Mouse (Mus musculus): Measurements from ENCODE around the gene Dscam. TPM values are rescaled to one million over a fixed set of nuclear protein-coding genes. Genes with fewer than 3 reads are reported as not detected.

Dscam gene
- polyA plus RNA-seq, 1 experiment from 2014 or later, result 0.05 TPM

DNA sequence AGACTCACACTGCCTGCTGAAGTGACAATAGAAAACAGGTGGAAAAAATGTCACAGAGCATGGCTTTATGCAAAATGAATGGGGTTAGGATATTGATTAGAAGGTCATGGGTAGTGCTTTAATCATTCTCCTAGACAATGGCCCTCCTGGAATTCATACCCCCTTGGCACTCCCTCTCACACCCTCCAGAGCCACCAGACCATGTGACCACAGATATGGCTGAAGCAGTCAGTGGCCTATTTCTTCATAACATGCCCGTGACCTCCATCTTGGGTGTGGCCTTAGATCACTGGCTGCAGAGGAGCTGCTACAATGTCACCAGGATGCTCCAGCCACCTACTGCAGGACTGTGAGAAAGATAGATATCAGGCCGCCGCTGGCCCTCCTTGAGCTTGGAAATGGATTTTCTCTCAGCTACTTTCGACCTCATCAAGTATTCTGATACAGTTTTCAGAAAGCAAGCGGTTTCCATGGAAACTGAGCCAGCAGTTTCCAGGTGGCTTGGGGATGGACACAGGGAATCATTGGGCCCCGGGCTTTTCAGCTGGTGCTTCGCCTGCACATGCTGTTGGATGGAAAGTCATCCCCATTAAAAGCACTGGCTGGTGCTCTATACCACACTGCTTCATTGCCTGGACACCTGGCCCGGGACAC, 445.4 kb downstream of the Dscam start:
- DNase-seq (ENCODE audit: low spot score), result no peak

DNA sequence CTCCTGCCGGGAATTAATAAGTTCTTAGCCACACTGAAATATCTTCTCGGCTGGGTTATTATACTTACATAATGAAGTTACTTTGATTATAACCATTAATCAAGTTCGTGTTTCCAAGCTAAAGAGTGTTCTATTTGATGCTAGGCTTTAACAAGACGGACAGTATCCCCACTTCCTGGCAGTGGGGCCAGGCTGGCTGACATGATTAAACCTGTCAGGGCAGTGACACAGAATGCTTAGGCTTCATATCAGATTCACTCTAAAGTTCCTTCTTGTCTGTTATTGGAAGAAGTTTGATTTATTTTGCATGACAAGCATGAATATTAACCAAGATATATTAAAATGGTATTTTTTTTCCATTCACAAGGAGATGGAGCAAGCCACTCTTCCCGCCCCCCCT, 446.0 kb downstream of the Dscam start:
- DNase-seq (ENCODE audit: low spot score), result no peak

DNA sequence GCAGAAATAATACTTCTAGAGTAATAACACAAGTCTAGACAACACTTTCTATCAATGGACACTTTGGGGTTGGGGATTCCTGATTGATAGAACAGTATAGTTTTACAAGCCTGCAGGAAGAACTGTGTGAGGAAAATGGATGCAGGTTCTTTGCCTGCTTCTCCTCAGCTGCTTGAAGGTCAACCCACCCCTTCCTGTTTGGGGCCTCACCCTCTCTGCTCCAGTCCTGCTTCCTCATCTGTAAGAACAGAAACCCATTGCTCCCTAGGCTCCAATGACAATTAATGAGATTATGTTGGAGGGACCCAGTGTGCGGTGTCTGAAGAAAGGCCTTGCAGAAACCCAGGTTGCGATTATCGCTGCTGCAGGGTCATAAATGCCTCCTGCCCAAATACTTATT, 446.4 kb downstream of the Dscam start:
- DNase-seq (ENCODE audit: low spot score), result no peak

DNA sequence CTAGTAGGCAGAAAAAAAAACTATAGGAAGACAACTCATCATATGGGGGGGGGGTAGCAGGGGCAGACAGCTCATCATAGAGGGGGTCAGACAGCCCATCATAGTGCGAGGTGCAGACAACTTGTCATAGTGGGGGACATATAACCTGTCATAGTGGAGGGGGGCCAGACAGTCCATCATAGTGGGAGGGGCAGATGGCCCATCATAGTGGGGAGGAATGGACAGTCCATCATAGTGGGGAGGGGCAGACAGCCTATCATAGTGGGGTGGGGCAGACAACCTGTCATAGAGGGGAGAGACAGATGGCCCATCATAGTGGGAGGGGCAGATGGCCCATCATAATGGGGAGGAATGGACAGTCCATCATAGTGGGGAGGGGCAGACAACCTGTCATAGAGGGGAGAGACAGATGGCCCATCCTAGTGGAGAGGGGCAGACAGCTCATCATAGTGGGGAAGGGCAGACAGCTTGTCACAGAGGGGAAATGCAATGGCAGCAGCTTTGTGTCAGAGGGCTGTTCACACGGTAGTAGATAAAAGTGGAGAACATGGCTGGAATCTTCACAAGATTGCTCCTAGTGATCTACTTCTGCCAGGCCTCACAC, 447.4 kb downstream of the Dscam start:
- DNase-seq (ENCODE audit: low spot score), result no peak

DNA sequence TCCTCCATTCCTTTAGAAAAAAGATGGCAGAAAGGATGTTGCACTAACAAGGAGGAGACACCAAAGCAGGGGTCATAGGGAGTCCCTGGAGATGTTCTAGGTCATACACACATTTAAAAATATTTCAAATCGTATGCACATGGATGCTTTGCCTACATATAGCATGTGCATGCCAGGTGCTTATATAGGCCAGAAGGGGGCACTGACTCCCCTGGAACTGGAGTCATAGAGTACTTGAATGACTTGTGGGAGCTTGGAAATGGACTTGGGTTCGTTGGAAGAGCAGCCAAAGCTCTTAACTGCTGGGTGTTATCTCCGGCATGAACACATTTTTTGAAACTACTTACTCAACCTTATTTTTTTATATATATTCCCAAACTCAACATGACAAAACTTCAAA, 448.4 kb downstream of the Dscam start:
- DNase-seq (ENCODE audit: low spot score), result no peak

DNA sequence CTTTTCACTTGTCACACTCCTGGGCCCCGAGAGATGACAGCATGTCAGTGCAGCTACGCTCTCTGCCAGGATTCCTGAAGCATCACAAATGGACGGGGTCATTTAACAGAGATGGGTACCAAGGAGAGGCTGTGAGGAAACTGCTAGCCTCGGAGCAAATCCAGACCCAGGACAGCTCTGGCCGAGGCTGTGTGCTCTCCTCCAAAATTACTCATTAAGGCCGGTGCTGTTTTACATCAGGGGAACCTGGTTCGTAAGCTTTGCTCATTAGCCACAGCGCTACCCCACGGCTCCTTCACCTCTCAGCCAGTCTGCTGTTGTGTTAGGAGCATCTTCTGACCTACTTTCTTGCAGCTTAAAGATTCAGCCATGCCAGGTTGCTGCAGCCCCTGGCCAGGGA, 449.3 kb downstream of the Dscam start:
- DNase-seq (ENCODE audit: low spot score), result no peak

DNA sequence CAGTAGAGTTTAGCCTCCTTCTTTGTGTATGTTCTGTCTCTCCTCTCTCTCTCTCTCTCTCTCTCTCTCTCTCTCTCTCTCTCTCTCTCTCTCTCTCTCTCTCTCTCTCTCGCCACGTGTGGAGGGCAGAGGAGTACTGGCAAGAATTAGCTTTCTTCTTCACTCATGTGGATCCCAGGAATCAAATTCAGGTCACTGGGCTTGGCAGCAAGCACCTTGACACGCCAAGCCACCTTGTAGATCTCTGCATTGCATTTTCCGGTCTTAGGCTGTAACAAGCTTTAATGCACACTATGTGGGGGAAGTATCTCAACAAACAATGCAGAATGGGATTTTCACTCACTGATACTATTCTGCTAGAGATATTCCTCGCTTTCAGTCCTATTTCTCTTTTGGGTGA, 449.9 kb downstream of the Dscam start:
- no peak for DNase-seq (ENCODE audit: low spot score)

DNA sequence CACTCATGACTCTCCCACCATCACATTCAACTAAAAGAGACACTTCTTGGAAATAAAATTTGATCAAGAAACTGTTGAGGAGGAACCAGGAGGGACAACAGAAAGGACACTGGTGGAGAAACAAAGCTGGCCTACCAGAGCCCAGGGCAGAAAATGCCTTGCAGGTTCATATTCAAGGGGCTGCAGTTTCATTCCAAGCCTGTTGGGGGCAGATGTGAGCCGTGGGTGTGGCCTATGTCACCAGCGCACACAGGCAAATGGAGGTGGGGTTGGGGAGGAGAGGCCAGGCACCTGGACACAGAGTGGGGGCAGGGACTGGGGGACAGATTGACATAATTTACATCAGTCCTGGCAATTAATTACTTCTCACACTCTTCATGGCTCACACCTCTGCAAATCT, 452.3 kb downstream of the Dscam start:
- DNase-seq (ENCODE audit: low spot score), result no peak

DNA sequence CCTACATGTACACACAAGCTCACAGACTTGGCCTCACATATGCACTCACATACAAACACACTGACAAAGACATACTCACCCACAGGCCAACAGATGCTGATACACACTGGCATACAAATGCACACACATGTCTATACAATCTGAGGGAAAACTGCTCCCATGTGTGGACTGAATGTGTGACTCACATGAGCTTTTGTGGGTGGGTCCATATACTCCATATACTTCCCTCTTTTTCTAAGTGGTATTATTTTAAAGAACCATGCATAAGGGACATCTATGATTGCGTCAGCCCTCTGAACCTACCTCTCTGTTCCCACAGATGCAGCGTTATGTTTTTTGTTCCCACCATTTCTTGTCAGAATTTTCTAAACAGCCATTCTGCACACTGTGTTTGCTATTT, 453.9 kb downstream of the Dscam start:
- no peak for DNase-seq (ENCODE audit: low spot score)

DNA sequence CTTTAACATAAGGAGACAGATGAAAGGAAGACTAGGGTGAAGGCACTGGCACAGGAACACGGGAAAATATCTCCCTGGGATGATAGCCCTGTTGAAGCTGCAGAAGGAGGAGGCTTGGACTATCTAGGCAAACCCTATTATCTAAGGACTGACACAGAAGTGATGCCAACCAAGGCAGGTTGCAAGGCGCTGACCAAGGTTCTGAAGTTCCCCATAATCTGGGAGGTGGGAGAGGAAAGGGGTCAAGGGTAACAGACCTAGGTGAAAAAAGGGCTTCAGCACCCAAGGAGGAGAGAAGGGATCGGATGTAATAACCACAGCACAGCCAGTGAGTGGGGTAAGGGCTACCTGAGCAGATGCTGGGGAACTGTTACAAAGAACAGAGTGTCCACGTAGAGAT, 458.6 kb downstream of the Dscam start:
- DNase-seq (ENCODE audit: low spot score), result no peak

DNA sequence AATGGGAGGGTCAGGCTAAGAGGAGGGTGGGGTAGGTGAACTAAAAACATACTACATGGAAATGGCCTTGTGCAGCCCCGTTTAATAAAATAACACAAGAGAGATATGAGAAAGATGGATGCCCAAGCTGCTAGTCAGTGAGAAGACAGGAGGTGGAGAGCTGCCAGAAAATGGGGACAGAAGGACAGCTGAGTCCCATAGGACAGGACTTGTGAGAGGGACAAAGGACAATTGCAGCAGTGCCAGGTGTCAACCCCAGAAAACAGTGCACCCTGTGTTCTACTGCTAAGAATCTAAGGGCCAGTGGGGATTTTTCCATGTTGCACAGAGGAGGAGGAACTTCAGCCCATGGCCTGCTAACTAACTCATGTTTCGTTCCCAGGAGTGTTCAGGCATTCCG, 470.0 kb downstream of the Dscam start:
- no peak for DNase-seq (ENCODE audit: low spot score)

DNA sequence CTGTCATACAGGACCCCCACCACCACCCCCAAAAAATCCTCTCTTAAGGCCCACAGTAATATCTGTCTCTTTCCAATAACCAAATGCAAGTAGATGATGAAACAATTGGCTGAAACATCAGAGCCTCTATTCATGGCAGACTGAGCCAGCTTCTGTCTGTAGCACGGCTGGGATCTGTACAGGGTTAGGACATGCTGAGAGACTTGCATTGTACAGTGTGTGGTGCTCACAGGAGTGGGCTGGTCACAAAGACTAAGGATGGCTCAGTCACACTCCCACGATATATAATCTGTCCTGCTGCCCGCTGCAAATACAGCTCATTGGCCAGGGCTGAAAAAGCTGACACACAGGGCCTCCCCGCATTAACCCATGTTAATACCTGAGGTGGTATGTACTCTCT, 474.7 kb downstream of the Dscam start:
- no peak for DNase-seq (ENCODE audit: low spot score)

DNA sequence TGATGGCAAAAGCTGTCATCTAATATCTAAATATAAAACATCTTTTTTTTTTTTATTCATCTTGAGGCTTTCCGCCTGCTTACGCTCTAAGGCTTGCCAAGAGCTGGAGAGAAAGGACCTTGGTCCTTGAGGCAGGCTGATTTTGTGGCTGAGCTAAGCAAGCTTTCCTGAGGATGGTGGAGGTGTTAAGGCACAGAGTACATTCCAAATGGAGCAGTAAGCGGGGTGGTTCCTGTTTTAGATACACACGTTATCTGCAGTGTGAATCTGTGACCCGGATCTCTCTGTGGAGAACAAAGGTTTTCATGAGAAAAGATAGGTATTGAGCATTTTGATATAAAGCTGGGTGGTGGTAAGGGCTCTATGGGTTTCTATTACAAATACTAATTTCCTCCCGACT, 479.0 kb downstream of the Dscam start:
- no peak for DNase-seq (ENCODE audit: low spot score)

DNA sequence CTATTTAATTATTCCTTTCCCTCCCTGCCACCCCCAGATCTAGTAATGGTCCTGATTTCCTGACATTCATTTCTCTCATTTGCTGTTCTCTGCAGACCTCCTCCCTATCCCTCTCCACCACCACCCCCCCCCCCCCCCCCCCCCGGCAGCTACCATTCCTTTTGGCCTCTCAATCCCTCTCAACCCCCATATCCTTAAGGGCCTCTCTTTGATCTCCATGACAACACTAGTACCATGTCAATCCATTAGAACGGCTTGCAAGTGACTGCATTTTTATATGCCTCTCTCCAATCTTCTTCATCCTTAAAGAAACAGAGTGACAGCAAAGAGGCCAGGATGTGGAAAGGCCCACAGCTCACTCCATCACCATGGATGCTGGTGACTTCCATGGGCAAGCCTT, 480.5 kb downstream of the Dscam start:
- DNase-seq (ENCODE audit: low spot score), result no peak

DNA sequence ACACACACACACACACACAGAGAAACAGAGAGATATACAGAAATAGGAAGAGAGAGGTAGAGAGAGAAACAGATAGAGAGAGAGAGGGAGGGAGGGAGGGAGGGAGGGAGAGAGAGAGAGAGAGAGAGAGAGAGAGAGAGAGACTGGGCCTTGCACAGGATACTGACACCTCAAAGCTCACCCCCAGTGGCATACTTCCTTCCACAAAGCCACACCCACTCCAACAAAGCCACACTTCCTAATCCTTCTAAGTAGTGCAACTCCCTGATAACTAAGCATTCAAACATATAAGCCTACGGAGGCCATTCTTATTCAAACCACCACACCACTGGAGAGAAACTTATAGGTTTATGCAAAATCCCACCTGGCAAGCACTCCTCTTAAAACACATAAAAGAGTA, 481.1 kb downstream of the Dscam start:
- DNase-seq (ENCODE audit: low spot score), result no peak

DNA sequence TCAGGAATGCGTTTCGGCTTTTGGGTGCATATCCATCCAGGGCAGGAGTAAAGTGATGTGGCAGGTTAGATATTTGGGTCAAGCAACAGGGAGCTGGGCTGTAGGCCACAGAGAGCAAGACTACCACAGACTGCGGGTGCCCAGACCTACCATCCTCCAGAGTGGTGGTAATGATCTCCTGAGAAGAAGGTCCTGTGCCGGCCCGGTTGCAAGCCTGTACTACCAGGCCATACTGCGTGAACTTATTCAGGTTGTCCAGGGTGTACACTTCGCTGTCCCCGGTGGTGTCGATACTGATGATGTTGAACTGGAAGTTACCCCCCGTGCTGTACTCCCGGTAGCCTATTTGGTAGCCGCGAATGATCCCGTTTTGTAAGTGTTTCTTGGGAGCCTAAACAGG, 485.5 kb downstream of the Dscam start:
- no peak for DNase-seq (ENCODE audit: low spot score)

DNA sequence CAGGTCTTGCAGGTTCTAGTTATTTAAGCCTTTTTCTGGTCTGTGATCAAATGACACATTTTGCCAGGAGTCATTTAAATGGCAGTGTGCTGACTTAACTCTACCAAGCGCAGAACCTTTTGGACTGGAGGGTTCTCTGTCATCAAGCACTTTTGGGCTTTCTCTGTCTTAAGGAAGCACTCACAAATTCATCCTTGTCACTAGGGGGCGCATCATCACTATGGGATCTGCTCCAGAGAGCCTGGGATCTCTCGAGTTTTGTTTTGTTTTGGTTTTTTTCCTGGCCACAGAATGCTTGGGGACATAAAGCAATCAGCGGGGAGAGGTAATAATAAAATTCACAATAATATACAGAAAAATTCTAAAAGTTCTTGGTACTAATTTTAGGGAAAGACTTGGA, 486.0 kb downstream of the Dscam start:
- DNase-seq (ENCODE audit: low spot score), result peak; percentile 14

DNA sequence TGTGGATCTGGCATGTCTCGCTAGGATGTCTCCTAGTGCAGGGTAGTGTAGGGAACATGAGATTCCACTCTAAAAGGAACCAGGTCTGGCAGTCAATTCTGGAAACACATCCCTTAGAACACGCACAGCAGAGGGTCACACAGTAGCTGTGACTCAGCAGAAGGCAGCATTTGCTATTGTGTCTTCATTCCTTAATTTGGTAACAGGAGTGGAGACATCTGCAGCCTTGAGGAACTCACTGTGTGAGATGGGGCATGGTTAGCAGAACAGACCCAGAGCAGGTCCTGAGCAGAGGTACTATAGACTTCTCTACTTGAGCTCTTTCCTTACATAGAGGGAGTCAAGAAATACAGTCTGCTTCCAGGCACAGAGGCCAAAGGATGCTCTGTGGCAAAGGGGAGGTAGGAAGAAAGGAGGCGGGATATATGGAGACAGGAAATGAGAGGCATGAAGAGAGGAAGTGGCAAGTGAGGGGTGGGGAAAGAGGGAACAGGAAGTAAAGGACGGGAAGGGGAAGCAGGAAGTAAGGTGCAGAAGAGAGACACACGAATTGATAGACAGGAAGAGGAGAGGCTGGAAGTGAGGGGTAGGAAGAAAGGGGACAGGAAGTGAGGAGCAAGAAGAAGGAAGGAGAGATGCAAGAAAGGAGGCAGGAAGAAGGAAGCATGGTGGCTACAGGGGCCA, 488.1 kb downstream of the Dscam start:
- DNase-seq (ENCODE audit: low spot score), result no peak

DNA sequence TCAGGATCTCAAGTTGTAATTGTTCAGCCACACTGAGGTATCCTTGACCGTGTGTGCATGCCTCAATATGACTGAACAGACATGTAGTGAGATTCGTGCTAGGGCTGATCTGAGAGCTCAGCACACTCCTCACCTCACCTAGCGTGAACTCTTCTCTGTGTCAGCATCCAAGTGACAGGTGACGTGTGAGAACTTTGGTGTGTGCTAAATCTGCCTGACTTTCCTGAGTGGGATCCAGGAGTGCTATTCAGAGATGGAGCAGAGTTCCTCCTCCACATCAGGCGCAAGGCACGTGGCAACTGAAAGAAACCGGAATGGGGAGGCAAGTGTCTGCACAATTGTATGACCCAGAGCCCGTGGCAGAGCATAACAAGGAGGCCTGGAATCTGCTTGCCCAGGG, 490.6 kb downstream of the Dscam start:
- DNase-seq (ENCODE audit: low spot score), result no peak

DNA sequence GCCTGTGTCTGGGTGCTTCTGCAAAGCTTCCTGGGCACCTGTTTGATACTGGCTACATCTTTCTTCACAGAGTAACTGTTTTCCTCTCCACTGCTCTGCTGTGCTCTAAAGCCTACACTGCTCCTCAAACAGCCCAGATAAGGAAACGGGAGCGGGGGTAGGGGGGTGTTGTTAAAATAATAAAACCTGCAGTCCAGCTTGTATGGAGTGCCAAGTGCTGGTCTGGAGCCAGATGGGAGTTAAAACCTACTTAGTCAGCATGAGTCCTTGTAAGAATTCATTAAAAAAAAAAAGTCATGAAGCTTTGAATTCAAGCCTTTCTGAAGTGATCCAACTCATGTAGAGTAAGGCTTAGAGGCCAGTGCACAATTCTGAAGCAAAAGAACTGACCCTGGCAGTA, 493.1 kb downstream of the Dscam start:
- DNase-seq (ENCODE audit: low spot score), result no peak

DNA sequence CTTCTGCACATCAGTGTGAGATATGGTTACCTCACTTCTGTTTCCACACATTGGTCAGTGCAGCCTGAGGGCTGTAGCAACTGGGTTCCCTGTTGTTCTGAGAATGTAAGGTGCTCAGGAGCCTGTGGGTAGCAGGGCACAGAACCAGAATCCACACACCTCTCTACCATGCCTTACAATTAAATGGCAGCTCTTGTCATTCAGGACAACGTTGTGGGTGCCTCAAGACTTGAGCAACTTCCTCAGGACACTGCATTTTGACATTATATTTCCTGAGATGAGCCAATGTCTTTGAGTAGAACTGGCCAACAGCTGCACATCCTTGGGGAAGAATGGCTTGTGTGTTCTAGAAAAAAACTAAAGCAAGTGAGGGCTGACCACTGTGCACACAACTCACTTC, 493.9 kb downstream of the Dscam start:
- DNase-seq (ENCODE audit: low spot score), result no peak

DNA sequence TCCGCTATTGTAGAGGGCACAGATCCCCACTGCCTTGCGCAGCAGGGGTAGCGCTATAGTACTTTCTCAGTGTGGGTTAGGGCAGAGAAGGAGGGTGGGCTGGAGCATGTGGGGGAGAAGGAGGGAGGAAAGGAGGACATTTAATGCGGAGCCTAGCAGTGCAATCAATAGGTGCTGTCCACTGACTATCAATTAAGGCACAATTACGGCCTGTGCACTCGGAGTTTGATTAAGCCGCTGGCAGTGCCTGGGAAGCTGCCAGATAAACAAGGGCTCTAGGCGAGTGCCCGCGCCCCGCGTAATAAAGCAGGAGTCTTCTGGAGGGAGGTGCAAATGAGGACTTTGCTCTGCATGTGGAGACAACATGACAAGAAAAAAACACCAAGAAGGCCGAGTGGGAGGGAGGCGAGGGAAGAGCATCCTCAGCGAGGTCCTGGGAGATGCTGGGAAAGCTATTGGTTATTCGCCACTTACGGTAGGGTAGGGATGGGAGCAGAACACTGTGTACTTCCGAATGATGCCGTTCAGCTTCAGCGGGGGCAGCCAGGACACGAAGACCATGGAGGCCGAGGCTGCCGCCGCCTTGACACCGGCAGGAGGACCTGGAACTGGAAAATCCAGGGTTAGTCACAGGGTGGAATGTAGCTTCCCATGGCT, 497.2 kb downstream of the Dscam start:
- no peak for DNase-seq (ENCODE audit: low spot score)
